Mouse (Mus musculus) brown adipose tissue, adult 24 weeks (tissue): ENCODE results near the gene Mre11a. TPM values are rescaled to one million over a fixed set of nuclear protein-coding genes. Genes with fewer than 3 reads are reported as not detected.
A peak's percentile ranks its signal among the peaks of the same experiment; 100 is the strongest.

Experiments used
- H3K27ac ChIP-seq: fragments of 200-500 bp; replicated peaks from 2 replicates; pipeline ENCODE4 v1.5.1; 2012; ENCODE audit warnings: low read depth, mild to moderate bottlenecking, low read length
- H3K4me1 ChIP-seq: fragments of 200-500 bp; 2 replicates; pipeline ENCODE4 v1.6.1; 2012; ENCODE audit warnings: low read length, mixed read lengths; ENCODE audit not compliant: control insufficient read depth, insufficient read depth, insufficient read length
- H3K4me3 ChIP-seq: fragments of 200-500 bp; 2 replicates; pipeline ENCODE4 v1.5.1; 2012; ENCODE audit warnings: low read depth, mild to moderate bottlenecking, low read length, moderate library complexity; ENCODE audit not compliant: insufficient read depth
- polyA plus RNA-seq: library from polyadenylated mRNA; stranded (reverse); fragments of >200 nt; gene quantifications from 2 replicates; pipeline ENCODE4 v1.2.4, GENCODE M21; 2012; ENCODE audit not compliant: missing spikeins, insufficient read depth, insufficient read length

The Mre11a gene
- 8.2 and 15.4 TPM in 2 replicates for polyA plus RNA-seq

DNA sequence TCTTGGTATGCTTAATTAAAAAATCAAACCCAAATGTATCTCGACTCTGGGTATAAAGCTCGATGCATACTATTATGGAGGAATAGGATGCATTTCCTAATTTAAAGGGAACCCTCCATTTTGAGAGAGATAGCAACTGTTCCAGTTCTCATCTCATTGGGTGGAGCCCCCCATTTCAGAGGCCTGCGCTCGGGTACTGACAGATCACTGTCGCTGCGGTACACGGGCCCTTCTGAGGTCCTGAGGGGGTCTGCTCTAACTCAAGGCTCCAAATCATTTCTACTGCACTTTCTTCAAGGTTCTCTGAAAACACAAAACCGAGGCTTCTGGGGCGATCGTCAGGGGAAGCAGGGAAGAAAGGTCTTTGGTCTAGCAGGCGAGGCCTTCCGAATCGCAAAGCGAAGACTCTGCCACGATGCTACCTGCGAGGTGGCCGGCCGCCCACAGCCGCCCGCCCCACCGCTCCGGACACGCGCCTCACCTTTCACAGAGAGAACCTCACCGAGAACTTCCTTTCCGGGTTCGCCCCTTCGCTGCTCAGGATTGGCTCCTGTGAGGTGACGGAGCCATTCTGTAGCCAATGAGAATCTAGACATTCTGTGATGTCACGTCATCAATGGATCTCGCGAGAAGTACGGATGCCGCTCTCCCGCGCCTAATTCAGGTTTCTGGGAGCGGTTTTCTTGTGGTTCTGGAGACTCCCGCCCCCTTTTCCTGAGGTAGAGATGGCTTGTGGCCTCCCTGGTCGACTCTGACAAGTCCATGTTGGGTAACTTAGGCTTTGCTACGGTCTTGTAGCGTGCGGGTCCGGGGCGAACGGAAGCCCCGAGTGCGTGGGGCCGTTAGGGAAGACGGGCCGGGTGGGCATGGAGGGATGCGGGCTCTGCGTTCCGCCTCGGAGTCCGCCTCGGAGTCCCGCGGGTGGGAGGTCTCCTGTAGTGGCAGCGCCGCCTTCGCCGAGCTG is at the start of gene Mre11a, which contains the start of gene Ankrd49:
TSS of gene Mre11a (plus strand) at position 616 of the 964 bp plus-strand sequence.
TSS of gene Ankrd49 (minus strand) at position 818 of the 964 bp plus-strand sequence.
- Histone ChIP-seq H3K4me3 (peak within 1 kb of the TSS; percentile 92), H3K4me1 (no peaks in the 10 kb centered on the region; the same call in 1 of the 2 replicates), H3K27ac (peak within 1 kb of the TSS; percentile 88)

DNA sequence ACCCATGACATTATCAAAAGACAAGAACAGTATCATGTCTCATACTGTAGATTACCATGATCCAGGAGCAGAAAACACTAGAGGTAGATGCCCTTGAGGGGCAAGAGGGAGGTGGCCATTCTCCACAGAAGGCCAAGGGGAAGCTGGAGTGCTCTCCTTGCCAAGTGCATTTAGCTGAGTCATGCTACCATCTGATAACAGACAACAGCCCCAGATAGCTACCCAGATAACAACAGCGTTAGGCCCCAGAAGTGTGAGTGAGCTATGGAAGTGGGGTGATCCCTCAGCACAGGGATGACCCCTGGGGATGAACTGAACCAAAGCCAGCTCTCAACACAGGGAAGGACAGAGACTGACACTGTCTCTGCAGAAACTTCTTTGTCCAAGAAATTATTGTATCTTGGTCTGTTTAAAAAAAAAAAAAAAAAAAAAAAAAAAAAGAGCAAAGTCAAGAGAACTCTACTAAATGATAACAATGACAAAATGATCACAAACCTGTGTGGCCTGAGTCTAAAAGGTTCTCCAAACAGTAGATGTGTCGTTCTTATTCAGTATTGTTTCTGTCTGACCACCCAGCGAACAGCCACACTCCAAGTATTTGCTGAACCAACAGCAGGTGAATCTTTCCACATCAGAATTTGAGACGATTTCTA is 44.8 kb upstream of the Mre11a start:
- no peak overlapping the region for H3K27ac ChIP-seq
- H3K4me3 ChIP-seq = no peak overlapping the region

GRCm38 (mm10) chr9:14740151-14740924 is 44.1 kb upstream of the Mre11a start, which contains the start of gene Piwil4:
Piwil4 (minus strand) TSS chr9:14740733.
- H3K27ac ChIP-seq = no peak within 1 kb of the TSS
- no peak within 1 kb of the TSS for H3K4me3 ChIP-seq
- H3K4me1 ChIP-seq = no peaks in the 10 kb centered on the region

More for the DNA sequence above, 44.8 kb upstream of the Mre11a start:
- H3K4me1 ChIP-seq = no peaks in the 10 kb centered on the region

DNA sequence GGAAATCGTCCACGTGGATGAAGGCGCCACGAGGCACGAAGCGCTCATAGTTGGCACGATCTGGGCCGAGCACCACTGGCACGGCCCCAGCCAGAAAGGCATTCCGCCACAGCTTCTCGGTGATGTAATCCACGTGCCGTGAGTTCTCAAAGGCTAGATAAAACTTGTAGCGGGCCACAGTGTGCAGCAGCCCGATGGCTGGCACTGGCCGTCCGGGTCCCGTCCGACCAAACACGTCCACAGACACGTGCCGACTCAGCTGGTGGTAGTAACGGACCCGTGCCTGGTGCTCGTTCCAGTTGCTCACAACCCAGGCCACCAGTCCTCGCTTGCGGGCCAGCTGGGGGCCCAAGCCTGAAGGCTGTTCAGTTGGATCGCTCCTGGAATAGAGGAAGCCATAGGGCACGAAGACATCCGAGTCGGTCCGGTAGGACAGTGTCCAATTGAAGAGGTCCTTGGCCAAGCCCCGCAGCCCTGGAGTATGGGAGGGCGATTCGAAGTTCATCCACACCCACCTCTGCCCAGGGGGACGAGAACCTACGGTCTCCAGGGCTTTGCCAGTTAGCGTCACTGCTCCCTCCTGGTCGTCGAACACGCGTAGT is 33.5 kb upstream of the Mre11a start:
- Histone ChIP-seq H3K4me3 (peak overlapping the region; percentile 64), H3K4me1 (peaks cover 3% of the 10 kb centered on the region; the same call in 1 of the 2 replicates), H3K27ac (no peak overlapping the region)

- peaks cover 3% of the 10 kb centered on the region; the same call in 1 of the 2 replicates for H3K4me1 ChIP-seq
- H3K27ac ChIP-seq = no peak overlapping the region
- H3K4me3 ChIP-seq = peak overlapping the region; percentile 64
Measured at GRCm38 (mm10) chr9:14751503-14752000, 32.9 kb upstream of the Mre11a start.

- Histone ChIP-seq H3K4me1 (peaks cover 3% of the 10 kb centered on the region; the same call in 1 of the 2 replicates), H3K27ac (no peak within 1 kb of the TSS), H3K4me3 (peak within 1 kb of the TSS; percentile 64)
Measured at GRCm38 (mm10) chr9:14752001-14752522, 32.4 kb upstream of the Mre11a start, which contains the start of gene Fut4. Fut4 (minus strand) TSS chr9:14752393.

GRCm38 (mm10) chr9:14753947-14754346 is 30.5 kb upstream of the Mre11a start:
- Histone ChIP-seq H3K4me3 (no peak overlapping the region), H3K27ac (no peak overlapping the region), H3K4me1 (peaks cover 3% of the 10 kb centered on the region; the same call in 1 of the 2 replicates)

DNA sequence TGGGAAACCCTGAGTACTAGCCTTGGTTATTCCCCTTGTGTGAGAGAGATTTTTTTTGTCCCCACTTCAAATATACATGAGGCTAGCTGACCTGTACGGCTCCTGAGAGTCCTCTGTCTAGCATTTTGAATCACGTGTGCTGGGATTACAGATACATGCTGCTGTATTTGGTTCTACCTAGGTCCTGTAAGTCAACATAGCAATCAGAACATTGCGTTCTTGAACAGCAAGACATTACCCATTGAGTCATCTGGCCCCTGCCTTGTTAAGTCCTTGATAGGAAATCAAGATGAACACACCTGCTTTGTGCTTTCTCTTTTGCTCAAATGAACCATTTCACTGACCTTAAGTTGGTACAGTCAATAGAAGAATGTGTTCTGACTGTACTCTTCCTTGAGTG is 30.0 kb upstream of the Mre11a start:
- no peak overlapping the region for H3K4me3 ChIP-seq
- H3K4me1 ChIP-seq = peaks cover 3% of the 10 kb centered on the region; the same call in 1 of the 2 replicates
- no peak overlapping the region for H3K27ac ChIP-seq

GRCm38 (mm10) chr9:14758590-14758989 is 25.9 kb upstream of the Mre11a start:
- Histone ChIP-seq H3K27ac (no peak overlapping the region), H3K4me1 (no peaks in the 10 kb centered on the region)

GRCm38 (mm10) chr9:14759261-14759660 is 25.2 kb upstream of the Mre11a start:
- no peaks in the 10 kb centered on the region for H3K4me1 ChIP-seq
- no peak overlapping the region for H3K27ac ChIP-seq
- H3K4me3 ChIP-seq = no peak overlapping the region

More at GRCm38 (mm10) chr9:14758590-14758989, 25.9 kb upstream of the Mre11a start:
- H3K4me3 ChIP-seq = no peak overlapping the region

DNA sequence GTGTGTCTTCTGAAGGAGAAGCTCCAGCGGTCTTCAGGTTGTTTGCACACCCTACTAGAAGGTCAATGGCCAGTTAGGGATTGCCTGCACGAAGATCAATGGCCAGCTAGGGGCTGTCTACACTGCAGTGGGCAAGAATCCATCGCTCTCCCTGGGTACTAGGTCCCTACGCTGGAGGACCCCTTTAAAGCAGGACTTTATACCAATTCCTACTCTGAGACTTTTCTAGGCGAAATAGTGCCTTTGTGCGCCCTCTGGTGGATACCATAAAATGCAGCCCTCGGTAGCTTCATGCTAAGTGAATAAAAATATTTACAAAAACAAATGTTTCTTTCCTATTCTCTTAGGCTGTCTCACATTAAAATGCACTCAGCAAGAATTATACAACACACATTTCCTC is 19.7 kb upstream of the Mre11a start:
- no peak overlapping the region for H3K27ac ChIP-seq
- H3K4me3 ChIP-seq = no peak overlapping the region
- no peaks in the 10 kb centered on the region for H3K4me1 ChIP-seq

GRCm38 (mm10) chr9:14769811-14770210 is 14.6 kb upstream of the Mre11a start:
- Histone ChIP-seq H3K4me1 (no peaks in the 10 kb centered on the region), H3K4me3 (no peak overlapping the region), H3K27ac (no peak overlapping the region)

GRCm38 (mm10) chr9:14770803-14771471 is 13.5 kb upstream of the Mre11a start, which contains the start of gene 1700012B09Rik:
1700012B09Rik (minus strand) TSS chr9:14771030.
- Histone ChIP-seq H3K4me3 (no peak within 1 kb of the TSS), H3K27ac (no peak within 1 kb of the TSS), H3K4me1 (no peaks in the 10 kb centered on the region)
